ENCODE assay signal across 6 mouse cellular contexts in the genomic region with DNA sequence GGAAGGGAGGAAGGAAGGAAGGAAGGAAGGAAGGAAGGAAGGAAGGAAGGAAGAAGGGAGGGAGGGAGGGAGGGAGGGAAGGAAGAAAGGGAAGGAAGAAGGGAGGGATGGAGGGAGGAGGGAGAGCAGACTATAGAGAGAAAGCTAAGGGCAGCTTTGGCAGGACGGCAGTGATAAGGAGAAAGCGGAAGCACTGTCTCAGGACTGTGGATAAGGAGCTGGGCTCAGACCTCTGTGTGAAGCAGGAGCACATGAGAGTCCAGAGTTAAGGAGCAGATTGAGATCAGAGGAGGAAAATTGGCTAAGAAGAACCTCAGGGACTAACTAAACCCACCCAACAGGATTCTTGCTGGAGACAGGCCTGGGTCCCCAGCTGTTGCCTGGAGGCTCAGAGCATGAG.
"Had no signal": no experiment of that assay in that cellular context is flagged by ENCODE, and none has a peak within 500 bp of the region (broad histone marks: within the 10 kb centered on the region; RNA-seq: fewer than 3 reads in every experiment).

No protein-coding gene starts in this region.

- DNase-seq: liver, embryonic 13.5 days; thymus, adult 2 months; thymus, postnatal 14 days; thymus, postnatal 4 days had no signal

- H3K9me3 ChIP-seq: liver, embryonic 13.5 days; midbrain, embryonic 13.5 days had no signal

- ATAC-seq: midbrain, embryonic 13.5 days; midbrain, embryonic 16.5 days had no signal

- H3K27ac ChIP-seq: liver, embryonic 13.5 days; midbrain, embryonic 13.5 days had no signal

- H3K36me3 ChIP-seq: liver, embryonic 13.5 days; midbrain, embryonic 13.5 days had no signal

- H3K4me1 ChIP-seq: liver, embryonic 13.5 days; midbrain, embryonic 13.5 days had no signal

- H3K4me2 ChIP-seq: liver, embryonic 13.5 days; midbrain, embryonic 13.5 days had no signal

- H3K27me3 ChIP-seq: liver, embryonic 13.5 days; midbrain, embryonic 13.5 days had no signal

- H3K9ac ChIP-seq: liver, embryonic 13.5 days; midbrain, embryonic 13.5 days had no signal

- H3K4me3 ChIP-seq: liver, embryonic 13.5 days; midbrain, embryonic 13.5 days had no signal
